Mouse (Mus musculus): ENCODE results near the gene Tmem217. TPM values are rescaled to one million over a fixed set of nuclear protein-coding genes. Genes with fewer than 3 reads are reported as not detected.

Tmem217 gene
- total and polyA plus RNA-seq, 3 experiments = 0.26 to 0.76 TPM; not detected in 1

DNA sequence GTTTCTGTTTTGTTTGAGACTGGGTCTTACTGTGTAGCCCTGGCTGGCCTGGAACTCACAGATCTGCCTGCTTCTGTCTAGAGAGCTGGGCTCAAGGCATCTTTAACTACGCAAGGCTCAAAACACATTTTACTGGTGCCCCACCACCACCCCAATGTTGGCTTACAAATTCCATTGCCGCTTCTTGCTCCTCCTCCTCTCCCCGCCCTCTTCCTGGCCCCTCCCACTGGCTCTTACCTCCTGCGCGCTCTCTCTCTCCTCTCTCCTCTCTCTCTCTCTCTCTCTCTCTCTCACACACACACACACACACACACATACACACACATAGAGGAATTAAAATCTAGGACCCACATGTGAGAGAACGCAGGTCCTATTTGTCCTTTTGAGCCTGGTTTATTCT is 21.7 kb downstream of the Tmem217 start:
- H3K4me3 ChIP-seq (replicated peaks in 1 of 3; ENCODE audit: low read depth in 2 of 3, low read length in 2 of 3, poor library complexity in 1 of 3) = no peak overlapping the region
- DNase-seq (ENCODE audit: extremely low read depth) = no peak
- no peak overlapping the region for H3K4me2 ChIP-seq (ENCODE audit: insufficient read depth, low read depth, poor library complexity, severe bottlenecking)
- no peak overlapping the region for H3K9ac ChIP-seq (ENCODE audit: insufficient read depth, low read depth)
- H3K27me3 ChIP-seq (replicated peaks) = peaks cover 2% of the 10 kb centered on the region
- H3K36me3 ChIP-seq (replicated peaks in 1 of 2; ENCODE audit: control insufficient read depth in 1 of 2, insufficient read depth in 1 of 2, low read length in 1 of 2) = no peaks in the 10 kb centered on the region
- dilution Hi-C loops (cut with MboI; ENCODE audit: extremely low pct_ligation_motif_present, extremely low pct_unique_long_range_greater_than_20kb, low sequenced_read_pairs) = no loop called here
- H3K9me3 ChIP-seq (replicated peaks; ENCODE audit: low read length) = peaks cover 34% of the 10 kb centered on the region
- in situ Hi-C loops (cut with MboI; ENCODE audit: low pct_ligation_motif_present, low pct_unique_long_range_greater_than_20kb, low sequenced_read_pairs) = no loop called here
- H3K79me2 ChIP-seq (replicated peaks; ENCODE audit: control insufficient read depth, extremely low read depth, insufficient read depth, poor library complexity, severe bottlenecking) = no peaks in the 10 kb centered on the region
- H3K4me1 ChIP-seq (ENCODE audit: control insufficient read depth in 1 of 2, insufficient read depth in 2 of 2) = peaks cover 2 to 3% of the 10 kb centered on the region in 2 experiments; a peak in 1 of 4 replicates
- H3K27ac ChIP-seq (ENCODE audit: insufficient read depth, low read depth) = no peak overlapping the region
- no peak for TF ChIP-seq HCFC1 (IDR thresholded peaks at IDR 0.05; ENCODE audit: low read depth, low read length)
- no peak for TF ChIP-seq ZKSCAN1 (IDR thresholded peaks at IDR 0.05; ENCODE audit: borderline replicate concordance, low read depth, low read length)
- no peak for TF ChIP-seq ZMIZ1 (IDR thresholded peaks at IDR 0.05; ENCODE audit: low read depth, low read length)
- no peak for TF ChIP-seq PAX5 (IDR thresholded peaks at IDR 0.05; ENCODE audit: low read length)
- TF ChIP-seq POLR2AphosphoS2 (IDR thresholded peaks at IDR 0.05; ENCODE audit: low read depth, low read length) = no peak
- no peak for TF ChIP-seq USF2 (conservative IDR thresholded peaks at IDR 0.05; ENCODE audit: low read depth, low read length)
- no peak for TF ChIP-seq BHLHE40 (IDR thresholded peaks at IDR 0.05; ENCODE audit: low read depth, low read length)
- no peak for TF ChIP-seq UBTF (IDR thresholded peaks at IDR 0.05; ENCODE audit: low read depth, low read length)

DNA sequence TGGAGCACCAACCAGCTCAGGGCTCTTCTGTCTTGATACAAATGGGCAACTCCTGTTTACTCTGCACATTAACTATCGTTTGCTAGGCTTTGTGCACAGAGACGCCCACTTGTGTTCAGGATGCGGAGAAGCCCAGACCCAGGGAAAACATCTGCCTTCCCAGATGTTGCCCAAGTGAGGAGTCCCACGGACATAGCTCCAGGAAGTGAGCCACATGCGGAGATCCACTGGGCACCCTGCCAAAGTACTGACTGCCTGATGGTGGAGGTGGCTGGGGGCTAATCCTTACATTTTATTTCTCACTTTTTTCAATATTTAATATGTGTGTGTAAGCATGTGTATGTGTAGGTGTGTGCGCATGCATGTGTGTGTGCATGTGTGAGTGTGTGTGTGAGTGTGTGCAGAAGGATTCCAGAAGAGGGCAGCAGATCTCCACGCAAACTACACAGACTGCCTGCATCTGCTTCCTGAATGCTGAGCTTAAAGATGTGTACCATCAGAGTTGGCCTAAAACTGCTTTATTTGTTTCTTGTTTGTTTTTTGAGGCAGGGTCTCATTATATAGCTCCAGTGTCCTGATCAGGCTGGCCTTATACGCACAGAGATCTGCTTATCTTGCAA is 23.5 kb downstream of the Tmem217 start:
- no peak overlapping the region for H3K4me3 ChIP-seq (replicated peaks in 1 of 3; ENCODE audit: low read depth in 2 of 3, low read length in 2 of 3, poor library complexity in 1 of 3)
- peak; percentile 61 for TF ChIP-seq RAD21 (IDR thresholded peaks at IDR 0.05; ENCODE audit: low read depth, low read length)
- TF ChIP-seq MYC (IDR thresholded peaks at IDR 0.05; ENCODE audit: low read depth, low read length) = no peak
- no peak for TF ChIP-seq UBTF (IDR thresholded peaks at IDR 0.05; ENCODE audit: low read depth, low read length)
- TF ChIP-seq KAT2A (IDR thresholded peaks at IDR 0.05; ENCODE audit: insufficient replicate concordance, low read length) = no peak
- peak; percentile 30 for TF ChIP-seq SMC3 (IDR thresholded peaks at IDR 0.05; ENCODE audit: low read depth, low read length)
- no peak for TF ChIP-seq JUN (IDR thresholded peaks at IDR 0.05; ENCODE audit: insufficient read depth, low read depth, low read length)
- TF ChIP-seq USF2 (conservative IDR thresholded peaks at IDR 0.05; ENCODE audit: low read depth, low read length) = no peak
- TF ChIP-seq CTCF (conservative IDR thresholded peaks at IDR 0.05 in 1 of 2, IDR thresholded peaks at IDR 0.05 in 1 of 2; ENCODE audit: low read depth in 2 of 2, low read length in 2 of 2) = peak; percentile 10 to 59; a peak in 2 of 4 replicates
- no peak for TF ChIP-seq USF1 (IDR thresholded peaks at IDR 0.05; ENCODE audit: low read depth, low read length)
- no peak for TF ChIP-seq MXI1 (IDR thresholded peaks at IDR 0.05; ENCODE audit: low read depth, low read length)
- no peak for TF ChIP-seq TBP (conservative IDR thresholded peaks at IDR 0.05; ENCODE audit: low read depth, low read length)
- no peak for TF ChIP-seq CHD1 (IDR thresholded peaks at IDR 0.05; ENCODE audit: low read depth, low read length)
- no peak overlapping the region for H3K9ac ChIP-seq (ENCODE audit: insufficient read depth, low read depth)
- in situ Hi-C loops (cut with MboI; ENCODE audit: low pct_ligation_motif_present, low pct_unique_long_range_greater_than_20kb, low sequenced_read_pairs) (no loop called here), dilution Hi-C loops (cut with MboI; ENCODE audit: extremely low pct_ligation_motif_present, extremely low pct_unique_long_range_greater_than_20kb, low sequenced_read_pairs) (no loop called here)
- H3K36me3 ChIP-seq (replicated peaks in 1 of 2; ENCODE audit: control insufficient read depth in 1 of 2, insufficient read depth in 1 of 2, low read length in 1 of 2) = no peaks in the 10 kb centered on the region
- H3K79me2 ChIP-seq (replicated peaks; ENCODE audit: control insufficient read depth, extremely low read depth, insufficient read depth, poor library complexity, severe bottlenecking) = no peaks in the 10 kb centered on the region
- H3K4me2 ChIP-seq (ENCODE audit: insufficient read depth, low read depth, poor library complexity, severe bottlenecking) = no peak overlapping the region
- peaks cover 2% of the 10 kb centered on the region for H3K27me3 ChIP-seq (replicated peaks)
- peaks cover 2 to 3% of the 10 kb centered on the region in 2 experiments; a peak in 1 of 4 replicates for H3K4me1 ChIP-seq (ENCODE audit: control insufficient read depth in 1 of 2, insufficient read depth in 2 of 2)
- DNase-seq (ENCODE audit: extremely low read depth) = no peak
- no peak overlapping the region for H3K27ac ChIP-seq (ENCODE audit: insufficient read depth, low read depth)
- peaks cover 36% of the 10 kb centered on the region for H3K9me3 ChIP-seq (replicated peaks; ENCODE audit: low read length)

Measured in CH12.LX (cell line).